Mouse (Mus musculus) hindbrain, embryonic 12.5 days (tissue): ENCODE measurements around the gene Il6ra. TPM values are rescaled to one million over a fixed set of nuclear protein-coding genes. Genes with fewer than 3 reads are reported as not detected.

Experiments used
- ATAC-seq: fragments of 200-750 bp; cut with Nextera tagmentation; 2 replicates; pipeline ENCODE4 v1.8.0; 2017; ENCODE audit warnings: moderate TSS enrichment; ENCODE audit not compliant: low FRiP score
- H3K27ac ChIP-seq: fragments of 300-500 bp; sonication (generic); 2 replicates; pipeline ENCODE4 v1.5.1; 2016; ENCODE audit warnings: mild to moderate bottlenecking
- H3K27me3 ChIP-seq: fragments of 300-500 bp; sonication (generic); 2 replicates; pipeline ENCODE4 v1.6.1; 2016; ENCODE audit warnings: mild to moderate bottlenecking
- H3K36me3 ChIP-seq: fragments of 300-500 bp; sonication (generic); 2 replicates; pipeline ENCODE4 v1.6.1; 2016; ENCODE audit warnings: mild to moderate bottlenecking
- H3K4me1 ChIP-seq: fragments of 300-500 bp; sonication (generic); 2 replicates; pipeline ENCODE4 v1.6.1; 2016
- H3K4me2 ChIP-seq: fragments of 300-500 bp; sonication (generic); replicated peaks from 2 replicates; pipeline ENCODE4 v1.6.1; 2016; ENCODE audit warnings: mild to moderate bottlenecking
- H3K4me3 ChIP-seq: fragments of 300-500 bp; sonication (generic); 2 replicates; pipeline ENCODE4 v1.5.1; 2016; ENCODE audit warnings: mild to moderate bottlenecking
- H3K9ac ChIP-seq: fragments of 300-500 bp; sonication (generic); 2 replicates; pipeline ENCODE4 v1.6.1; 2016; ENCODE audit warnings: mild to moderate bottlenecking, moderate library complexity
- H3K9me3 ChIP-seq: fragments of 300-500 bp; sonication (generic); replicated peaks from 2 replicates; pipeline ENCODE4 v1.6.1; 2016; ENCODE audit warnings: mild to moderate bottlenecking
- WGBS: fragments of 180-500 bp; shearing (Covaris S2); methylation state at CpG from one replicate; pipeline ENCODE4 v1.1.7; 2016; 5-methylcytosine and 5-hydroxymethylcytosine counted together
- polyA plus RNA-seq: library from polyadenylated mRNA; unstranded; fragments of >200 nt; fragmentation: Nextera tagmentation; extraction: Ambion mirVana; gene quantifications from 2 replicates; pipeline ENCODE4 v1.2.1, GENCODE M21; 2016

Gene Il6ra
- polyA plus RNA-seq, 1 experiment from 2014 or later, result 0.66 TPM

DNA sequence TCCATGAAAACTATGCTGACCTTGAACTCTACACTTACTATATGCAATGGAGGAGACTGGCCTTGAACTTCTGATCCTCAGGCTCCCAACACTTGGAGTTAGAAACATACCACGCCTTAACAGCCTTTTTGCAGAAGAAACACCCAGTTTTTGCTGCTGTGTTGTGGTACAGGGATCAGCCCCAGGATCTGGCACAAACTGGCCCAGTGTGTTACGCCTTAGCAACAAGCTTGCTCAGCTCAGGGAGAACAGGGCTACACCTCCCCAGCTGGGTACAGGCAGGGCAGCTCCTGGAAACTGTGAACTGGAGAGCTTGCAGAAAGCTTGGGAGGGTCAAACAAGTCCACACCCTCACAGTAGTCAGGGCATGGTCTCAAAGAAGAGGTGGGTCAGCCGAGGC is 23.5 kb upstream of the Il6ra start:
- Histone ChIP-seq H3K27me3 (no peaks in the 10 kb centered on the region), H3K27ac (no peak overlapping the region), H3K9me3 (peaks cover 4% of the 10 kb centered on the region; the same call in 1 of the 2 replicates), H3K4me3 (no peak overlapping the region), H3K36me3 (peaks cover 51% of the 10 kb centered on the region), H3K9ac (no peak overlapping the region), H3K4me2 (no peak overlapping the region), H3K4me1 (no peaks in the 10 kb centered on the region)
- ATAC-seq, result no peak
- 94% methylated on average over 3 of the region's 3 CpGs for WGBS

- WGBS, result 92% methylated on average over 2 of the region's 2 CpGs
- peaks cover 4% of the 10 kb centered on the region; the same call in 1 of the 2 replicates for H3K9me3 ChIP-seq
- ATAC-seq, result no peak
- no peak overlapping the region for H3K4me3 ChIP-seq
- no peak overlapping the region for H3K27ac ChIP-seq
- no peak overlapping the region for H3K4me2 ChIP-seq
- H3K27me3 ChIP-seq, result no peaks in the 10 kb centered on the region
- H3K9ac ChIP-seq, result no peak overlapping the region
- peaks cover 21% of the 10 kb centered on the region for H3K36me3 ChIP-seq
- no peaks in the 10 kb centered on the region for H3K4me1 ChIP-seq
Observed at GRCm38 (mm10) chr3:89932925-89933324, 19.9 kb upstream of the Il6ra start.

DNA sequence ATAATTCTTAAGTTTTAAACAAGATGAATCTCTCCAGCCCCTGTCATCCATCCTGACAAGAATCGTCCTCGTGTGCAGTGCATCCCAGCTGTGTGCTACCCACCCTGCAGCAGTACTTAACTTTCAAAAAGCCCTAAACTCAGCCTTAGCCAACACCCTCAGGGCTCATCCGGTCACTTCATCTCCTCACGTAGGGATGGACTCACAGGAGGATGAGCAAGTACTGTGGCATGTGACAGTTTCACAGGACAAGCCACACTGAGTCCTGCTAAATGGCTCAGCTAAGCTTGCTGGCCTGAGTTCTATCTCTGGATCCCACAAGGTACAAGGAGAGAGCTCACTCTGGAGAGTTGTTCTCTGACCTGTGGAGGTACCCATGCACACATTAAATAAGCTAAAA is 16.0 kb upstream of the Il6ra start:
- no peak for ATAC-seq
- Histone ChIP-seq H3K4me2 (no peak overlapping the region), H3K27ac (no peak overlapping the region), H3K36me3 (no peaks in the 10 kb centered on the region), H3K9ac (no peak overlapping the region), H3K4me3 (no peak overlapping the region), H3K4me1 (no peaks in the 10 kb centered on the region), H3K9me3 (peaks cover 3% of the 10 kb centered on the region; the same call in 1 of the 2 replicates), H3K27me3 (no peaks in the 10 kb centered on the region)
- WGBS, result 84% methylated on average over 4 of the region's 4 CpGs

DNA sequence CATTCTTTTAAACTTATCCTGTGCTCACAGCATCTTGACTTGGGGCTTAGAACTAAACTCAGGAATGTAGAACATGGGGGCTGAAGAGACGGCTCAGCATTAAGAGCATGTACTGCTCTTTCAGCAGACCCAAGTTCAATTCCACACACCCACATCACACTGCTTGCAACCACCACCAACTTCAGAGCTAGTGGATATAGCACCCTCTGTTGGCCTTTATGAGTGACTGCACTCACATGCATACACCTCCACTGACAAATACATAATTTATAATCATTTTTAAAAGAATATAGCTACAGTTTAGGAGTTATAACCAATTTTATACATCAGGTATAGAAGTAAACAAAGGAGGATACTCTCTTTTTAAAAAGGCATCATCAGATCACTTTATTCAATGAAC is 13.4 kb upstream of the Il6ra start:
- WGBS, result 100% methylated on average over 1 of the region's 1 CpGs
- ATAC-seq, result no peak
- Histone ChIP-seq H3K4me3 (no peak overlapping the region), H3K4me1 (no peaks in the 10 kb centered on the region), H3K36me3 (no peaks in the 10 kb centered on the region), H3K4me2 (no peak overlapping the region), H3K27ac (no peak overlapping the region), H3K27me3 (no peaks in the 10 kb centered on the region), H3K9me3 (no peaks in the 10 kb centered on the region), H3K9ac (no peak overlapping the region)

- H3K4me2 ChIP-seq, result no peak overlapping the region
- H3K27ac ChIP-seq, result no peak overlapping the region
- ATAC-seq, result no peak
- no peaks in the 10 kb centered on the region for H3K9me3 ChIP-seq
- H3K4me1 ChIP-seq, result no peaks in the 10 kb centered on the region
- H3K36me3 ChIP-seq, result no peaks in the 10 kb centered on the region
- H3K27me3 ChIP-seq, result no peaks in the 10 kb centered on the region
- H3K9ac ChIP-seq, result no peak overlapping the region
- 67% methylated on average over 6 of the region's 6 CpGs for WGBS
- H3K4me3 ChIP-seq, result no peak overlapping the region
Observed at GRCm38 (mm10) chr3:89920711-89921110, 7.7 kb upstream of the Il6ra start.

DNA sequence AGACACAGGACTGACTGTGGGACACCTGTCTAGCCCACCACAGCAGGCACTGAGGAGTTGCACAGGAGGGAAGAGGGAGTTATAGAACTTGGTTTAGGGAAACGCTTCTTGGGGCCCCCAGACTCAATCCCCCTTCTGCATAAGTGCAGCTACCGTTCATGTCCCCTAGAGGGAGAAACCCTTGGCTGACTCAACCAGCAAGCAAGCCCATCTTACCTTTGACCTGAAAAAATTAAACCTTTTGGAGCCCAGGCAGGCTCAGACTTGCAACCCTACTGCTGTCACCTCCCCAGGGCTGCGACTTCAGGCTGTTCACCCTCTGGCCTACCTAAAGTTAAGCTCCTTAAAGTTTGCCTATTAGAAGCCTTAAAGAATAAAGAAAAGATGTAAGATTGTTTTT is 4.4 kb upstream of the Il6ra start:
- peaks cover 11% of the 10 kb centered on the region for H3K4me1 ChIP-seq
- no peak overlapping the region for H3K4me2 ChIP-seq
- no peak overlapping the region for H3K4me3 ChIP-seq
- H3K9me3 ChIP-seq, result no peaks in the 10 kb centered on the region
- no peak overlapping the region for H3K9ac ChIP-seq
- 52% methylated on average over 3 of the region's 3 CpGs for WGBS
- H3K27ac ChIP-seq, result no peak overlapping the region
- H3K36me3 ChIP-seq, result no peaks in the 10 kb centered on the region
- H3K27me3 ChIP-seq, result peaks cover 24% of the 10 kb centered on the region
- ATAC-seq, result no peak

GRCm38 (mm10) chr3:89916622-89917021 is 3.6 kb upstream of the Il6ra start:
- Histone ChIP-seq H3K4me3 (no peak overlapping the region), H3K36me3 (no peaks in the 10 kb centered on the region), H3K4me1 (peaks cover 12% of the 10 kb centered on the region), H3K27me3 (peaks cover 32% of the 10 kb centered on the region), H3K9ac (no peak overlapping the region), H3K4me2 (no peak overlapping the region), H3K27ac (no peak overlapping the region), H3K9me3 (no peaks in the 10 kb centered on the region)
- no peak for ATAC-seq
- WGBS, result 87% methylated on average over 1 of the region's 1 CpGs

- WGBS, result 87% methylated on average over 4 of the region's 4 CpGs
- no peaks in the 10 kb centered on the region for H3K9me3 ChIP-seq
- H3K36me3 ChIP-seq, result no peaks in the 10 kb centered on the region
- H3K4me1 ChIP-seq, result peaks cover 14% of the 10 kb centered on the region
- peaks cover 45% of the 10 kb centered on the region for H3K27me3 ChIP-seq
- no peak overlapping the region for H3K4me3 ChIP-seq
- ATAC-seq, result no peak
- no peak overlapping the region for H3K9ac ChIP-seq
- H3K27ac ChIP-seq, result no peak overlapping the region
- H3K4me2 ChIP-seq, result no peak overlapping the region
Observed at GRCm38 (mm10) chr3:89914700-89915099, 1.7 kb upstream of the Il6ra start.

DNA sequence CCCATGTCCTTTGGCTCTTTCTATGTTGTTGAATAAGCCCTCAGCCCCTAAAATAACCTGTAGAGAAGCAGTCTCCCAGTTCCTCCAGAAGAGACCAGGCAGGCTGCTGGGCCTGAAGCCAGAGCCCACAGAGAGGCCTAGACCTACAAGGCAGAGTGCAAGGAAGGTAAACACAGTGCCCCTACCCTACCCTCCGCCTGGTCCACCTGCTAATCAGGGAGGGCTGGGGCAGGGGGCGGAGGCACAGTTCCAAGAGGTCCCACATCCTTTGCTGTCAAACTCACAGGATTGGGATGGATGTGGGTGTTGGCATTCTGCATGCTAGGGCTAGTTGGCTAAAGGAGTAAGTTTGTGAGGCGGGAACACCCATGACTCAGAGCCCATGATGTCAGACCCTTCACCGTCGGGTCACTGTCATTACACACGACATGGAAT is 871 bp downstream of the Il6ra start:
- no peaks in the 10 kb centered on the region for H3K36me3 ChIP-seq
- H3K9me3 ChIP-seq, result no peaks in the 10 kb centered on the region
- 0 out of 2 replicates have a peak, but pooled peaks have one; percentile 40 for ATAC-seq
- WGBS, result 41% methylated on average over 6 of the region's 6 CpGs
- H3K9ac ChIP-seq, result no peak overlapping the region
- H3K4me2 ChIP-seq, result peak overlapping the region; percentile 99
- peak overlapping the region; percentile 51; the same call in 1 of the 2 replicates for H3K4me3 ChIP-seq
- peaks cover 45% of the 10 kb centered on the region for H3K27me3 ChIP-seq
- peaks cover 16% of the 10 kb centered on the region for H3K4me1 ChIP-seq
- no peak overlapping the region for H3K27ac ChIP-seq

DNA sequence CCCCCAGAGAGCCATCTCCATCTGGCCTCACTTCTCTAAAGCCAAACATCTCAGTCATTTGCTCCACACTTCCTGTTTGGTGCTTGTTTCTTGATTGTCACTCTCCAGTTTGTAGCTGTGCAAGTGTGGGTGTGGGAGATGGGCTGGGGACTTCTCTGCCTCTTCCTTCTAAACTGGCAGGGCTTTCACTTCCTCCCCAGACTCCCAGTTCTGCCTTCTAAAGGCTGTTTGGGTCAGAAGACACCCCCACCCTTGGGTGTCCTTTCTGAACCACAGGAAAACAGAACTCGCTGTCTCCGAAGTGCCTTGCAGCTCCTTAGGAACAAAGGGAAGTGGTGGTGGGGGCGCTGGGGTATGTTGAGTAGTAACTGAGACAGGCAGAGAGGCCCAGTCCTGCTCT is 1.8 kb downstream of the Il6ra start:
- WGBS, result 82% methylated on average over 3 of the region's 3 CpGs
- Histone ChIP-seq H3K9ac (no peak overlapping the region), H3K9me3 (no peaks in the 10 kb centered on the region), H3K27me3 (peaks cover 45% of the 10 kb centered on the region), H3K27ac (no peak overlapping the region), H3K4me3 (no peak overlapping the region), H3K4me2 (no peak overlapping the region), H3K4me1 (peaks cover 16% of the 10 kb centered on the region), H3K36me3 (no peaks in the 10 kb centered on the region)
- no peak for ATAC-seq

DNA sequence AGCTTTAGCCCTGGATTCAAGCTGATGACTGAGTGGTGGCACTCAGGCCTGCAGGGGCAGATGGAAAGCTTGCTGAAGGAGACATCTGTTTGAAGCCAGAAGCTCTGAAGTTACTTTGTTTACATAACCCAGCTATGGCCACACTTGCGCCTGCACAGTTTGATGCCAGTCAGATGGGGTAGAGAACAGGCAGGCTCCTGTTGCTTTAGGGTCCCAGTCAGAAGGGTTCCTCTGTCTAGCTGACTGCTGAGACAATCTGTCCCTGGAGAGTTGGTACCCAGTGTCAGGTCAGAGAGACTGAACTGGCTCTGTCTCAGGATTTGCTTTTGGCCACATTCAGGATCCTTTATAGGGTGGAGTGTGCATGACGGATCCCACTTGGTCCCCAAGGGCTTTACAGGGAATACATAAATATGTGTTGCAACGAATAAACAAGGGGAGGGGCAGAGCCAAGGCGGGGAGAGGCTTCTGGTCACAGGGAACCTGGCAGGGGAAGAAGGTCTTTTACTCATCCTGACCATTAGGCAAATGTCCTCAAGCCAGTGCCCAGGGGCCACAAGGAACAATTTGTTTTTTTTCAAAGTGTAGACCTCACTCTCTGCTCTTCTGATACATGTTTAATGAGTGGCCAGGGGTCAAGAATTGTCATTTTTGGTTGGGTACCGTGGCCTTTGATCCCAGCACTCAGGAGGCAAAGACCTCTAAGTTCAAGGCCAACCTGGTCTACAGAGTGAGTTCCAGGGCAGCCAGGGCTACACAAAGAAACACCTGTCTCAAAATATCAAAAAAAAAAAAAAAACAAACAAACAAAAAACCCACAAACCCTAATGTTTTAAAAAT is 3.1 kb downstream of the Il6ra start:
- no peaks in the 10 kb centered on the region for H3K9me3 ChIP-seq
- no peaks in the 10 kb centered on the region for H3K36me3 ChIP-seq
- no peak overlapping the region for H3K27ac ChIP-seq
- H3K4me2 ChIP-seq, result no peak overlapping the region
- no peak overlapping the region for H3K9ac ChIP-seq
- no peak for ATAC-seq
- H3K27me3 ChIP-seq, result peaks cover 45% of the 10 kb centered on the region
- H3K4me3 ChIP-seq, result no peak overlapping the region
- peaks cover 16% of the 10 kb centered on the region for H3K4me1 ChIP-seq
- WGBS, result 59% methylated on average over 5 of the region's 5 CpGs

GRCm38 (mm10) chr3:89908836-89909235 is 4.2 kb downstream of the Il6ra start:
- H3K4me2 ChIP-seq, result no peak overlapping the region
- H3K36me3 ChIP-seq, result no peaks in the 10 kb centered on the region
- no peaks in the 10 kb centered on the region for H3K9me3 ChIP-seq
- H3K27ac ChIP-seq, result no peak overlapping the region
- H3K9ac ChIP-seq, result no peak overlapping the region
- H3K4me3 ChIP-seq, result no peak overlapping the region
- H3K27me3 ChIP-seq, result peaks cover 35% of the 10 kb centered on the region
- 89% methylated on average over 6 of the region's 6 CpGs for WGBS
- no peak for ATAC-seq
- peaks cover 16% of the 10 kb centered on the region for H3K4me1 ChIP-seq

- Histone ChIP-seq H3K9me3 (no peaks in the 10 kb centered on the region), H3K4me1 (0 out of 2 replicates have a peak, but pooled peaks cover 10% of the 10 kb centered on the region), H3K9ac (no peak overlapping the region), H3K4me2 (no peak overlapping the region), H3K27me3 (peaks cover 25% of the 10 kb centered on the region), H3K27ac (no peak overlapping the region), H3K4me3 (no peak overlapping the region), H3K36me3 (no peaks in the 10 kb centered on the region)
- ATAC-seq, result no peak
- 82% methylated on average over 3 of the region's 3 CpGs for WGBS
Observed at GRCm38 (mm10) chr3:89907846-89908245, 5.2 kb downstream of the Il6ra start.
